Mouse (Mus musculus): ENCODE measurements at regions not wholly inside any gene's neighbourhood (a gene's known extent, or its start where the extent isn't known, plus 50 kb on each side); places are given as distances from the start of the nearest gene placed in this dataset.
A peak's percentile ranks its signal among the peaks of the same experiment; 100 is the strongest.

DNA sequence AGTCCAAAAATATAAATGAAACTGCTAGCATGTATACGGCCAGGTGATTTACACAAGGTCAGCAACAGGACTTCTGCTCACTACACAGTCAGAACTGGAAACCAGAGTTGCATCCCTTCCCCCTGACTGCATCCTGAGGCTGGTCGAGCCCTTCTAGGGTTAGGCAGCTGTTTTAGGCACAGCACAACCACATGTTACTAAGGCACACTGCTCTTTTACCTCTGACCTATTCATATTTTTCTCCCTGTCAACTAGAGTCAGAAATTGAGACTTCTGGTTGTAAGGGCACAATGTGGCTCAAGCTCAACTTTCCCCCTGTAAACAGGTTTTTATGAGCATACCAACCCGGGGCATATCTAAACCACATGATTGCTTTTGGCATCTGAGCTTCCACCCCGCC lies 151.3 kb upstream of the Nrip1 start:
- no peaks in the 10 kb centered on the region for H3K36me3 ChIP-seq (ENCODE audit: control insufficient read depth, insufficient read depth)
- no peaks in the 10 kb centered on the region for H3K27me3 ChIP-seq (ENCODE audit: control insufficient read depth, insufficient read depth, insufficient read length)
- H3K4me3 ChIP-seq = no peak overlapping the region
- TF ChIP-seq TCF12 (IDR thresholded peaks at IDR 0.05; ENCODE audit: insufficient read depth, poor library complexity, severe bottlenecking) = no peak
- H3K4me2 ChIP-seq (ENCODE audit: low read depth) = no peak overlapping the region
- H3K79me2 ChIP-seq (ENCODE audit: control insufficient read depth, insufficient read depth) = no peaks in the 10 kb centered on the region
- no peak overlapping the region for H3ac ChIP-seq (ENCODE audit: control insufficient read depth, insufficient read length)

DNA sequence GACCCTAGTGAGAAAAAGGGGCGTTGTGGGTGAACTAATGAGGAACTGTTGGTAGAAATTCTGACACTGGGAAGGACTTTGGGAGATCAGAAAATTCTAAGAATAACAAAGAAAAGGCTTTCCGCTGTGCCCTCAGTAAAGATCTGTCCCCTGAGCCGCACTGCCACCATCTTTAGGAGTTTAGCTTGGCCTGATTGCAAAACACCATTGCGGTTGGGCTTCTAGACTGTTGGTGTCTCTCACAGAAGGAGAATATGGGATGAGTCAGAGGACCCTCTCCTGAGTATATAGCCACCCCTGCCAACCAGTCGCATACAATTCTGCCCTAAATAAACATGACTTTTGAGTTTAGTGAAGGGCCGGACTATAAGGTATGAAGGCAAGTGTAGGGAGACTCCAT lies 147.5 kb upstream of the Nrip1 start:
- Histone ChIP-seq H3K79me2 (ENCODE audit: control insufficient read depth, insufficient read depth) (no peaks in the 10 kb centered on the region), H3K36me3 (ENCODE audit: control insufficient read depth, insufficient read depth) (no peaks in the 10 kb centered on the region), H3K27me3 (ENCODE audit: control insufficient read depth, insufficient read depth, insufficient read length) (no peaks in the 10 kb centered on the region), H3ac (ENCODE audit: control insufficient read depth, insufficient read length) (no peak overlapping the region), H3K4me3 (no peak overlapping the region), H3K4me2 (ENCODE audit: low read depth) (no peak overlapping the region)
- no peak for TF ChIP-seq MAX (IDR thresholded peaks at IDR 0.05; ENCODE audit: low read depth)
- no peak for TF ChIP-seq TCF12 (IDR thresholded peaks at IDR 0.05; ENCODE audit: insufficient read depth, poor library complexity, severe bottlenecking)
- no peak for TF ChIP-seq USF1 (IDR thresholded peaks at IDR 0.05; ENCODE audit: low read depth)
- TF ChIP-seq POLR2A (IDR thresholded peaks at IDR 0.05; ENCODE audit: insufficient read length, low read depth) = no peak
- no peak for TF ChIP-seq MYOG (IDR thresholded peaks at IDR 0.05; ENCODE audit: control insufficient read depth in 1 of 3, insufficient read depth in 1 of 3, insufficient read length in 2 of 3, low read depth in 2 of 3)
- no peak for TF ChIP-seq CEBPB (IDR thresholded peaks at IDR 0.05; ENCODE audit: insufficient read depth, poor library complexity, severe bottlenecking)
- TF ChIP-seq REST (IDR thresholded peaks at IDR 0.05; ENCODE audit: insufficient read depth, insufficient read length) = no peak
- no peak for TF ChIP-seq SRF (IDR thresholded peaks at IDR 0.05; ENCODE audit: control insufficient read depth, insufficient read length, low read depth)
- TF ChIP-seq MYOD1 (IDR thresholded peaks at IDR 0.05; ENCODE audit: control insufficient read depth in 1 of 3, insufficient read length in 2 of 3, low read depth in 2 of 3) = no peak
- TF ChIP-seq E2F4 (IDR thresholded peaks at IDR 0.05; ENCODE audit: insufficient read depth) = no peak
- no peak for TF ChIP-seq TCF3 (IDR thresholded peaks at IDR 0.05; ENCODE audit: insufficient read length, low read depth)
- TF ChIP-seq POLR2AphosphoS2 (IDR thresholded peaks at IDR 0.05; ENCODE audit: insufficient read length, low read depth) = no peak

DNA sequence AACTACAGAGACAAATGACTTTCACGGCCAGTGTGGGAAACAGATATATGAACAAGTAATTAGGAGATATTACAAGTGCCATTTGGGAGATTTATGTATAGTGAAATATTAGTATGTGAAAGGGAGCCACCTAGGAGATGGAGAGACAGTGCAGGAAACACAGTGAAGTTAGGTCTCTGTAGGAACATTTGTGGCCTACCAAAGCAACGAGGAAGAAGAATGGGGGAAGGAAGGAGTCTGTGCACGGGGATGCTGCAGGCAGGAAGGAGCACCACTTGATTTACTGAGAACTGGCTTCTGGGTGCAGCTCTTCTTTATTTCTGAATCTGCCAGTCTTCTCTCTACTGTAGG lies 147.0 kb upstream of the Nrip1 start:
- H3K4me2 ChIP-seq (ENCODE audit: low read depth) = no peak overlapping the region
- no peaks in the 10 kb centered on the region for H3K79me2 ChIP-seq (ENCODE audit: control insufficient read depth, insufficient read depth)
- no peaks in the 10 kb centered on the region for H3K36me3 ChIP-seq (ENCODE audit: control insufficient read depth, insufficient read depth)
- no peaks in the 10 kb centered on the region for H3K27me3 ChIP-seq (ENCODE audit: control insufficient read depth, insufficient read depth, insufficient read length)
- TF ChIP-seq E2F4 (IDR thresholded peaks at IDR 0.05; ENCODE audit: insufficient read depth) (no peak), MYOD1 (IDR thresholded peaks at IDR 0.05; ENCODE audit: control insufficient read depth in 1 of 3, insufficient read length in 2 of 3, low read depth in 2 of 3) (no peak), SRF (IDR thresholded peaks at IDR 0.05; ENCODE audit: control insufficient read depth, insufficient read length, low read depth) (no peak), TCF3 (IDR thresholded peaks at IDR 0.05; ENCODE audit: insufficient read length, low read depth) (no peak), REST (IDR thresholded peaks at IDR 0.05; ENCODE audit: insufficient read depth, insufficient read length) (no peak), POLR2A (IDR thresholded peaks at IDR 0.05; ENCODE audit: insufficient read length, low read depth) (no peak), CEBPB (IDR thresholded peaks at IDR 0.05; ENCODE audit: insufficient read depth, poor library complexity, severe bottlenecking) (no peak), TCF12 (IDR thresholded peaks at IDR 0.05; ENCODE audit: insufficient read depth, poor library complexity, severe bottlenecking) (no peak), USF1 (IDR thresholded peaks at IDR 0.05; ENCODE audit: low read depth) (no peak), MAX (IDR thresholded peaks at IDR 0.05; ENCODE audit: low read depth) (no peak), POLR2AphosphoS2 (IDR thresholded peaks at IDR 0.05; ENCODE audit: insufficient read length, low read depth) (no peak), MYOG (IDR thresholded peaks at IDR 0.05; ENCODE audit: control insufficient read depth in 1 of 3, insufficient read depth in 1 of 3, insufficient read length in 2 of 3, low read depth in 2 of 3) (no peak)
- H3K4me3 ChIP-seq = no peak overlapping the region
- no peak overlapping the region for H3ac ChIP-seq (ENCODE audit: control insufficient read depth, insufficient read length)

DNA sequence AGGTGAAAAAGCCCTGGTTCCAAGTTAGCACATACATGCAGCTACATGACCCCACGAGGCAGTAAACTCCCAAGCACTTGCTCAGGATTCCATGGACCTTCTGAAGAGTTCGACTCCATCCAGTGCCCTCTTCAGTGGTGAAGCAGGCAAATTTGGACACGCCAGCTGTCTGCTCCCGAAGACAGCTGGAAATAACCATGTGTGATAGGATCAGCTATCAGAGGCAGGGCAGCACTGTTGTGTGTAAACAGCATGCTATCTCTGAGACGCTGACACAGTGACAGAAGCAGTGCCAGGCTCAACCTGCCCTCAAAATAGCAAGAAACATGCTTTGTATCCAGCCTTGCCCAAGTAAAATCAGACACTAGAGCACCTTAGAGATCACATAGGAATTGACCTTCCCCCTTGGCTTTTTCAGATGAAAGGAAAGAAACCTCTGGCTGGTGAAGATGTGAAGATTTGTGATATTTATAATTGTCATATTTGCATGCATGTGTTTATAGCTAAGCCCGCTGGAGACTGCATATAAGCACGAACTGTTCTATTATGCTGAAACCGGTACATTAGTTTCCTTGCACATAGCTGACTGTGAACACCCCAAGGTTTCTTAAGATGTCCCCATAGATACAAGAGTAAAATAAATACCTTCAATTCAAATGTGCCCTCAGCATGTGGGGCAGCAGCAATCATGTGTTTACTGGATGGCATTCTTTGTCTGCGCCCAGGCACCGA lies 146.4 kb upstream of the Nrip1 start:
- TF ChIP-seq MYOD1 (IDR thresholded peaks at IDR 0.05; ENCODE audit: control insufficient read depth in 1 of 3, insufficient read length in 2 of 3, low read depth in 2 of 3) (peak; percentile 16 to 66 (median 47)), MYOG (IDR thresholded peaks at IDR 0.05; ENCODE audit: control insufficient read depth in 1 of 3, insufficient read depth in 1 of 3, insufficient read length in 2 of 3, low read depth in 2 of 3) (peak in 2 of 3 experiments; percentile 63 to 69), TCF3 (IDR thresholded peaks at IDR 0.05; ENCODE audit: insufficient read length, low read depth) (no peak), SRF (IDR thresholded peaks at IDR 0.05; ENCODE audit: control insufficient read depth, insufficient read length, low read depth) (no peak)
- H3K27me3 ChIP-seq (ENCODE audit: control insufficient read depth, insufficient read depth, insufficient read length) = no peaks in the 10 kb centered on the region

DNA sequence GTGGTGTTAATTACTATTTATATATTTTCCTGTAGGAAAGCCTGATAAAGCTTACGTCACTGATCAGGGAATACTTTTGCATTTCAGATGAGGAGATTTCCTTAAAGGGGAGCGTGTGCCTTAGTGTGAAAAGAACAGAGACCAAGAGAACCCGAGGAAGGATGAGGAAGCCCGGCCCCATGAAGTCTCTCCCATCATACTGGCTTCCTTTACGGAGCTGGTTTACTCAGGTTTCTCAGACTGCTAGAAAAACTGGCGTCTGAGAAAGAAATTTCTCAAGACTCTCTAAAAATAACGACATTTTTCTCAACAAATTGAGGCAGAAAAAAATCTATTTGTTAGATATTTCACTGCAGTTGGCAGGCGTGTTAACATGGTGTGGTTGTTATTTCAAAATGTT lies 137.2 kb upstream of the Nrip1 start:
- Histone ChIP-seq H3K4me2 (ENCODE audit: low read depth) (no peak overlapping the region), H3K4me3 (no peak overlapping the region), H3K79me2 (ENCODE audit: control insufficient read depth, insufficient read depth) (no peaks in the 10 kb centered on the region), H3K27me3 (ENCODE audit: control insufficient read depth, insufficient read depth, insufficient read length) (no peaks in the 10 kb centered on the region), H3K36me3 (ENCODE audit: control insufficient read depth, insufficient read depth) (no peaks in the 10 kb centered on the region), H3ac (ENCODE audit: control insufficient read depth, insufficient read length) (no peak overlapping the region)
- TF ChIP-seq SRF (IDR thresholded peaks at IDR 0.05; ENCODE audit: control insufficient read depth, insufficient read length, low read depth) = no peak
- TF ChIP-seq CEBPB (IDR thresholded peaks at IDR 0.05; ENCODE audit: insufficient read depth, poor library complexity, severe bottlenecking) = no peak
- no peak for TF ChIP-seq REST (IDR thresholded peaks at IDR 0.05; ENCODE audit: insufficient read depth, insufficient read length)
- TF ChIP-seq MYOD1 (IDR thresholded peaks at IDR 0.05; ENCODE audit: control insufficient read depth in 1 of 3, insufficient read length in 2 of 3, low read depth in 2 of 3) = no peak

More for the DNA sequence above, 146.4 kb upstream of the Nrip1 start:
- Histone ChIP-seq H3ac (ENCODE audit: control insufficient read depth, insufficient read length) (no peak overlapping the region), H3K36me3 (ENCODE audit: control insufficient read depth, insufficient read depth) (no peaks in the 10 kb centered on the region), H3K4me2 (ENCODE audit: low read depth) (no peak overlapping the region), H3K4me3 (no peak overlapping the region), H3K79me2 (ENCODE audit: control insufficient read depth, insufficient read depth) (no peaks in the 10 kb centered on the region)

Data from myocyte (in vitro differentiated cells).